Mouse (Mus musculus): ENCODE results near the gene Rnf216. TPM values are rescaled to one million over a fixed set of nuclear protein-coding genes. Genes with fewer than 3 reads are reported as not detected.

Gene Rnf216
- total and polyA plus RNA-seq, 2 experiments from 2014 or later = 29.3 to 41.0 TPM

DNA sequence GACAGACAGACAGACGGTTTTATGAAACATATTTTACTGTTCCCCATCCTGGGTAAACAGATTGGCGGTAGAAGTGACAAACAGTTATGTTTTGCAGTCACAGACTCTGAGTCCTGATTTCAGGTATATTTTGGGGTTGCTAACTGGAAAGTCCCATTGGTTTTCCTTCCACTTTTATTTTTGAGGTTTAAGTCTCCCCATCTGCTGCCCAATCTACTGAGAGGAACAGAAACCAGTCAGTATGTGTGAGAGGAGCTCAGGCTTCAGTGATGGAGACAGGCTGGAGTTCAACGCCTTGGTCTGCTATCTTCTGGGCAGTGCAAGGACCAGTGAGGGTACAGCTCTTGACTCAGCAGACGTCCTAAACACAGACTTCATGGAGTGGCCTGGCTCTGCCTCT is 74.0 kb downstream of the Rnf216 start:
- Histone ChIP-seq H3K4me3 (ENCODE audit: low read depth, low read length) (no peak overlapping the region), H3K4me2 (ENCODE audit: low read depth) (no peak overlapping the region), H3K4me1 (ENCODE audit: insufficient read depth) (no peaks in the 10 kb centered on the region), H3K27me3 (ENCODE audit: insufficient read depth, low read length) (no peaks in the 10 kb centered on the region), H3K36me3 (ENCODE audit: insufficient read depth) (no peaks in the 10 kb centered on the region), H3K9ac (no peak overlapping the region), H3K27ac (ENCODE audit: low read depth, low read length) (no peak overlapping the region), H3K9me3 (ENCODE audit: low read length) (no peaks in the 10 kb centered on the region)
- ATAC-seq = no peak
- TF ChIP-seq CTCF (IDR thresholded peaks at IDR 0.05; ENCODE audit: low read depth) = no peak
- no peak for DNase-seq
- 91% methylated on average over 4 of the region's 4 CpGs for WGBS

DNA sequence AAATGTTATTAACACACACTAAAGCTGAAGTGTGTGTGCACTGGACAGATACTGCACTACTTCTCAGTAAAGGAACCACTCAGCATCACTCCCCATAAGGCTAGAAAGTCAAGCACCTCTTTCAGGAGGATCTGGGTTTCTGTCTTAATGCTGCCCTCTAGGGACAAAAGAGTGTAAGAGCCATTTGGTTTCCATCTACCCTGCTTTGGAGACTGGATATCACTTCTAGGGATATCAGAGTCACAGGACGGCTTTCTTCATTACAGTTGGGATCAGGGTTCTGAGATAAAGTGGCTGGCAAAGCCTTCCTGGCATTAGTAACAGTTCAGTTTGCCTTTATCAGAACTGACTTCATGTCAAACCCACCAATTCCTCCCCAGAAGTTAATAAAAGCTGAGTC is 75.6 kb downstream of the Rnf216 start:
- WGBS = 10% methylated on average over 1 of the region's 1 CpGs
- no peaks in the 10 kb centered on the region for H3K4me1 ChIP-seq (ENCODE audit: insufficient read depth)
- peak; percentile 56 for ATAC-seq
- no peak overlapping the region for H3K27ac ChIP-seq (ENCODE audit: low read depth, low read length)
- H3K27me3 ChIP-seq (ENCODE audit: insufficient read depth, low read length) = no peaks in the 10 kb centered on the region
- no peaks in the 10 kb centered on the region for H3K36me3 ChIP-seq (ENCODE audit: insufficient read depth)
- no peak overlapping the region for H3K4me3 ChIP-seq (ENCODE audit: low read depth, low read length)
- H3K9ac ChIP-seq = no peak overlapping the region
- no peaks in the 10 kb centered on the region for H3K9me3 ChIP-seq (ENCODE audit: low read length)
- DNase-seq = peak; percentile 71
- no peak overlapping the region for H3K4me2 ChIP-seq (ENCODE audit: low read depth)
- TF ChIP-seq CTCF (IDR thresholded peaks at IDR 0.05; ENCODE audit: low read depth) = peak; percentile 85

DNA sequence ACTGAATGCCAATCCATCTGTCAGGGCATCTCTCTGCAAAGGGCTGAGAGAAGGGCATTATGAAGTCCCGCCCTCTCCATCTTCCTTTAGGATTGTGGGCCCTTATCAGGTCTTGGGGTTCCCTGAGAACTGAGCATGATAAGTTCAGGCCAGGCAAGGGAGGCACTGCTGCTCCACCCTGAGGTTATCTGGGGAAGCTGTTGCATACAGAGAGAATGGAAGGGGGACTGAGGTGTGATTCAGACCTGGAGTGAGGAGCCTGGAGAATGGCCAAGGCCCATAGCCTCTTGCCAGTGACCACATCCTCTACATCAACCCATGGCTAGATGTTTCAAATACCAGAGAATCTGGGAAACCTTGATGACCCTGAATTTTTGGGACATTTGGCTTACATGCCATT is 76.7 kb downstream of the Rnf216 start:
- Histone ChIP-seq H3K4me2 (ENCODE audit: low read depth) (no peak overlapping the region), H3K27ac (ENCODE audit: low read depth, low read length) (no peak overlapping the region), H3K36me3 (ENCODE audit: insufficient read depth) (no peaks in the 10 kb centered on the region), H3K9ac (no peak overlapping the region), H3K4me1 (ENCODE audit: insufficient read depth) (no peaks in the 10 kb centered on the region), H3K27me3 (ENCODE audit: insufficient read depth, low read length) (no peaks in the 10 kb centered on the region), H3K9me3 (ENCODE audit: low read length) (no peaks in the 10 kb centered on the region), H3K4me3 (ENCODE audit: low read depth, low read length) (no peak overlapping the region)
- no peak for TF ChIP-seq CTCF (IDR thresholded peaks at IDR 0.05; ENCODE audit: low read depth)
- WGBS = 91% methylated on average over 1 of the region's 1 CpGs
- DNase-seq (no peak), ATAC-seq (no peak)

DNA sequence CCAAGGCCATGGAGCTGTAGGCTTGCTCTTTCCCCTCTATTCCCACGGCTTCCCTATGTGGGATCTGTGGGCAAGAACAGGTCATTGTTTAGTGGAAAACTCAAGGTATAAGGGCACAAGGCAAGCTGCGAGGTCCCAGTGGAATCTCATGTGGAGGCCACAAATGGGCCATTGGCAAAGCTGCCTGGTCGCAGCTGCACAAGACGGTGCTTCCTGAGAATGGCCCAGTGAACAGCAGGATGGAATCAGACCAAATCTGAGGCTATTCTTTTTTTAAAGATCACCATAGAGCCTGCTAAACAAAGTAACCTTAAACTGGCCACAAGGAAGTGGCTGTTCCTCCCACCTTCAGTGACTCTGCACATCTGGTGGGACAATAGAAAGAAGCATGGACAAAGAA is 77.5 kb downstream of the Rnf216 start:
- 81% methylated on average over 4 of the region's 4 CpGs for WGBS
- no peaks in the 10 kb centered on the region for H3K36me3 ChIP-seq (ENCODE audit: insufficient read depth)
- no peak for ATAC-seq
- no peaks in the 10 kb centered on the region for H3K9me3 ChIP-seq (ENCODE audit: low read length)
- H3K4me1 ChIP-seq (ENCODE audit: insufficient read depth) = no peaks in the 10 kb centered on the region
- H3K27ac ChIP-seq (ENCODE audit: low read depth, low read length) = no peak overlapping the region
- no peak for DNase-seq
- no peak for TF ChIP-seq CTCF (IDR thresholded peaks at IDR 0.05; ENCODE audit: low read depth)
- no peak overlapping the region for H3K4me3 ChIP-seq (ENCODE audit: low read depth, low read length)
- H3K4me2 ChIP-seq (ENCODE audit: low read depth) = no peak overlapping the region
- H3K9ac ChIP-seq = no peak overlapping the region
- H3K27me3 ChIP-seq (ENCODE audit: insufficient read depth, low read length) = no peaks in the 10 kb centered on the region

DNA sequence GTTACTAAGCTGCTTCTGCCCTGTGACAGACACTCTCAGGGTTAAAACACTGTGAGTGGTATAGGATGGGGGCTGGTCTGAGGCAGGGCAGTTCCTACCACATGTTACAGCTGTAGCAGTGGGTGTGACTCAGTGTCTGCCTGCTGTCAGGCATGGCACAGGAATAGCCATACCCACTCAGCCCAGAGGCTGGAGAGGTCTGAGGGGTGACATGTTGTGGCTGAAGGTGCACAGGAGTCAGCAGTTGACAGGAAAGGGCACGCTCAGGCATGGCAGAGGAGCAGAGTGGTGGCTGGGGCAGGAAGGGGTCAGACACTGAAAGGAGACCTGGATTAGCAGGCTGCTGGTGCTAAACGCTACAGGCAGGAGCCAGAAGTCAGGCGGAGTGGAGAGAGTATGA is 78.7 kb downstream of the Rnf216 start:
- H3K4me2 ChIP-seq (ENCODE audit: low read depth) = no peak overlapping the region
- no peak overlapping the region for H3K9ac ChIP-seq
- H3K4me3 ChIP-seq (ENCODE audit: low read depth, low read length) = no peak overlapping the region
- TF ChIP-seq CTCF (IDR thresholded peaks at IDR 0.05; ENCODE audit: low read depth) = no peak
- H3K9me3 ChIP-seq (ENCODE audit: low read length) = no peaks in the 10 kb centered on the region
- no peak overlapping the region for H3K27ac ChIP-seq (ENCODE audit: low read depth, low read length)
- H3K4me1 ChIP-seq (ENCODE audit: insufficient read depth) = no peaks in the 10 kb centered on the region
- DNase-seq (no peak), ATAC-seq (no peak)
- H3K27me3 ChIP-seq (ENCODE audit: insufficient read depth, low read length) = no peaks in the 10 kb centered on the region
- H3K36me3 ChIP-seq (ENCODE audit: insufficient read depth) = no peaks in the 10 kb centered on the region
- 82% methylated on average over 3 of the region's 3 CpGs for WGBS

DNA sequence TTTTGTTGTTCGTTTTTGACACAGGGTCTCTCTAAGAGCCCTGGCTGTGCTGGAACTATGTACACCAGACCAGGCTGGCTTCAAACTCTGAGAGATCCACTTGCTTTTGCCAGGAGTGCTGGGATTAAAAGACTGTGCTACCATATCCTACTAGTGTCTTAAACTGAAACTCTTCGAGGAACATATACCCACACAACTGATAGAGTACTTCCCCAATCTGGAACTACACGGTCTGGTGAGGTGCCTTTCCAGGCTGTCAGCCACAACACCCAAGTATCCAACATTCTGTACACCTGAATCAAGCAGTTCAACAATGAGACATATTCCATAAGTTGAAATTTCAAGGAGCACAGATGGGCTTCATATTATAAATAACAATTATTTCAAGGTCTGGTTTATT is 79.5 kb downstream of the Rnf216 start:
- Histone ChIP-seq H3K27ac (ENCODE audit: low read depth, low read length) (no peak overlapping the region), H3K36me3 (ENCODE audit: insufficient read depth) (no peaks in the 10 kb centered on the region), H3K9me3 (ENCODE audit: low read length) (no peaks in the 10 kb centered on the region), H3K9ac (no peak overlapping the region), H3K4me1 (ENCODE audit: insufficient read depth) (no peaks in the 10 kb centered on the region), H3K4me2 (ENCODE audit: low read depth) (no peak overlapping the region), H3K4me3 (ENCODE audit: low read depth, low read length) (no peak overlapping the region), H3K27me3 (ENCODE audit: insufficient read depth, low read length) (no peaks in the 10 kb centered on the region)
- TF ChIP-seq CTCF (IDR thresholded peaks at IDR 0.05; ENCODE audit: low read depth) = no peak
- 88% methylated on average over 3 of the region's 3 CpGs for WGBS
- no peak for DNase-seq
- ATAC-seq = no peak

DNA sequence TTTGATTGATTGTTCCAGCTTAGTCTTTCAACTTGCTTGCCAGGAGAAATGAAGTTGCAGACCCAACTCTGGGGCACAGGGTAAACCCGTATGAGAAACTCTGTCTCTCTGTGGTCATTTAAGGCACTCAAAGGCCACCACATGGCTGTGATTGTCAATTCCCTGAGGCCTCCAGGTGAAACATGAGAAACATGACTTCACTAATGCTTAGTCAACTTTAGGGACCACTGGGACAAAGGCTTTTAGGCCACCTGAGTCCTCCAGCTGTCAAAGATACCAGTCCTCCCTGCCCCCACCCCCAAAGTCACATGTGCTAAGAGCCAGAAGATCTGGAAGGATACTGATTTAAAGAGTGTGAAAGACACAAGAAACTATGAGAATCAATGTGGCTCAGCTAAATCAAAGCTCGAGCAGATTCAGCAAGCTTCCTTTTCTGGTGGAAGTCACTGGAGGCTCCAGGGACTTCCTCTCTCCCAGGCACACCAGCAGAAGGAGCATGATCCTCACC is 80.1 kb downstream of the Rnf216 start:
- Histone ChIP-seq H3K27me3 (ENCODE audit: insufficient read depth, low read length) (no peaks in the 10 kb centered on the region), H3K4me1 (ENCODE audit: insufficient read depth) (no peaks in the 10 kb centered on the region), H3K4me2 (ENCODE audit: low read depth) (no peak overlapping the region), H3K9ac (no peak overlapping the region), H3K4me3 (ENCODE audit: low read depth, low read length) (no peak overlapping the region), H3K9me3 (ENCODE audit: low read length) (no peaks in the 10 kb centered on the region), H3K27ac (ENCODE audit: low read depth, low read length) (no peak overlapping the region), H3K36me3 (ENCODE audit: insufficient read depth) (peaks cover 2% of the 10 kb centered on the region; the same call in 1 of the 2 replicates)
- ATAC-seq (no peak), DNase-seq (no peak)
- TF ChIP-seq CTCF (IDR thresholded peaks at IDR 0.05; ENCODE audit: low read depth) = no peak
- WGBS = 53% methylated on average over 2 of the region's 2 CpGs

DNA sequence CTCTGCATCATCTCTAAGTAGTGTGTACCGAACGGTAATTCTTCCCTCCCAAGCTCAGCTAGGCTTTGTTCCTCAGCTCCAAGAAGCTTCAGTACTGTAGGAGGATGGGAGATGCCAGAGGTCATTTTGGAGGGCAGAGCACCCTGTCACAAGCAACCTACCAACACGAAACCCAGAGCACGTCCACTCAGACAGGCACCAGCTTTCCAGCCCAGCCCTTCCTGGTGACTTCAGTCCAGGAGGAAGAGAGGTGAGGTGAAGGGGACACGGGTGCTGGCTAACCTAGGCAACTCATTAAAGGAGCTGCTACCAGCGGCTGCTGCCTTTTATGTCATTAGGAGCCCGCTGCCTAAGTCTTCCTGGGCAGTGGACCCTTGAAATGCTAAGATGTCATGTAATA is 81.1 kb downstream of the Rnf216 start:
- no peak for ATAC-seq
- H3K4me2 ChIP-seq (ENCODE audit: low read depth) = no peak overlapping the region
- no peak overlapping the region for H3K9ac ChIP-seq
- WGBS = 41% methylated on average over 7 of the region's 7 CpGs
- H3K36me3 ChIP-seq (ENCODE audit: insufficient read depth) = peaks cover 10% of the 10 kb centered on the region; the same call in 1 of the 2 replicates
- no peak for TF ChIP-seq CTCF (IDR thresholded peaks at IDR 0.05; ENCODE audit: low read depth)
- no peaks in the 10 kb centered on the region for H3K27me3 ChIP-seq (ENCODE audit: insufficient read depth, low read length)
- H3K9me3 ChIP-seq (ENCODE audit: low read length) = no peaks in the 10 kb centered on the region
- no peak overlapping the region for H3K27ac ChIP-seq (ENCODE audit: low read depth, low read length)
- H3K4me1 ChIP-seq (ENCODE audit: insufficient read depth) = no peaks in the 10 kb centered on the region
- H3K4me3 ChIP-seq (ENCODE audit: low read depth, low read length) = no peak overlapping the region
- DNase-seq = no peak
